Mouse (Mus musculus): ENCODE measurements around the gene Pdzk1. TPM values are rescaled to one million over a fixed set of nuclear protein-coding genes. Genes with fewer than 3 reads are reported as not detected.

The Pdzk1 gene
- total RNA-seq (2021): under 1 TPM in 1 of 2 experiments, not detected in 1; 0.12 TPM
- long read RNA-seq, experiment 1: 0 reads
- long read RNA-seq, experiment 2, partial matches to known transcripts: 0 of 1 reads
- long read RNA-seq, experiment 2, other reads (novel, unspliced or antisense): 1 of 1 reads

DNA sequence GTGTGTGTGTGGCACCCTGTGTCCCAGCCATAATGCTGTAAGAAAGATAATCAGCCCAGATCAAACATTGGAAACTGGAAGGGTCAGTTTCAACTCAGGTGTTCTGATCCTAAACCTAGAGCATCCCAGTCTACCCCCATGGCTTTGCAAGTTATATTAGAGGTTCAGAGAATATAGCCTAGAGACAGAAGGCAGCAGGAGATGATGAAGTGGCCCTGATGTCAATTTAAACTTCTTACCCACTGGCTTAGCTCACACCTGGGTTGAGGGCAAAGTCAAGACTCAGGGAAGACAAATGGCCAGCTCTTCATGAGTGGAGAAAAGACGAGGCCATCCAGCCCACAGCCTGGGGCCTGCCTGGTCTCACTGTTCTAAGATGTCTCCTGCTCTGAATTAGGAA lies at the start of gene Pdzk1, which contains the start of gene Cd160:
Gene Pdzk1, plus strand, starts transcription at position 301 of the 400 bp plus-strand sequence.
Gene Cd160, minus strand, starts transcription at position 368 of the 400 bp plus-strand sequence.
- DNase-seq: no peak
- intact Hi-C loops (cut with DNase I): no loop called here

DNA sequence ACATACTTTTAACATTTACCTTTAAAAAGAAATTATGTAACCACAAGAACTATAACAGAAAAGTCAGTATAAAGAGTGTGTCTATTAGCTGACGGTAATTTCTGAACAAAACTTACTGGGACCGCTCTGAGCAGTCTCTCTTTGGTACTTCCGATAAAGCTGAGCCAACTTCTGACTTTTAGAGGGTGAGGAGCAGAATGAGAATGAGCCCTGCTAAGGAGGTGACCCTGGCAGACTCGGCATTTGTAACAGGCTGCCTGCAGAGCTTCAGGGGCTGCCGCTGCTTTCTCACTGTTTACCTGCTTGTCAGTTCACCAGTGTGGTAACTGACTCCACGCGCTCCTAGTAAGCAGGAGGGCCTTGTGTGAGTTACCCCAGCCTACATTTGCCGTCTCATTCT lies 46.8 kb upstream of the Pdzk1 start:
- intact Hi-C loops (cut with DNase I): no loop called here
- no peak for DNase-seq

GRCm38 (mm10) chr3:96787784-96788183 lies 41.3 kb upstream of the Pdzk1 start:
- intact Hi-C loops (cut with DNase I): no loop called here
- DNase-seq: no peak

DNA sequence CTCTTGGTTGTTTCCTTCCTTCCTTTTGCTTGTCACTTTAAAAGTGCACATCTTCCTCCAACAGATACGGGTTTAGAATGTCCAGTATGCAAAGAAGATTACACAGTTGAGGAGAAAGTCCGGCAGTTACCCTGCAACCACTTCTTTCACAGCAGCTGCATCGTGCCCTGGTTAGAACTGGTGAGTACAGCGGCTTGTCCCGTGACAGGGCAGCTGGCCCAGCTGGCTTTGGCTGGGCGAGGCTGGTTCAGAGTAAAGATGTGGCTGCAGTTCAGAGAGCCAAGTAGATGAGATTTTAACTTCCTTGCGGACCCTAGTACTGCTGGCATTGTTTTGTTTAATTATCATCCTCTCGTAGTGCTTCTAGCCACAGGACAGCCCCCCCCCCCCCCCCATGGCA lies 40.6 kb upstream of the Pdzk1 start:
- intact Hi-C loops (cut with DNase I): no loop called here
- DNase-seq: no peak

GRCm38 (mm10) chr3:96800254-96800653 lies 28.8 kb upstream of the Pdzk1 start:
- intact Hi-C loops (cut with DNase I): no loop called here
- no peak for DNase-seq

DNA sequence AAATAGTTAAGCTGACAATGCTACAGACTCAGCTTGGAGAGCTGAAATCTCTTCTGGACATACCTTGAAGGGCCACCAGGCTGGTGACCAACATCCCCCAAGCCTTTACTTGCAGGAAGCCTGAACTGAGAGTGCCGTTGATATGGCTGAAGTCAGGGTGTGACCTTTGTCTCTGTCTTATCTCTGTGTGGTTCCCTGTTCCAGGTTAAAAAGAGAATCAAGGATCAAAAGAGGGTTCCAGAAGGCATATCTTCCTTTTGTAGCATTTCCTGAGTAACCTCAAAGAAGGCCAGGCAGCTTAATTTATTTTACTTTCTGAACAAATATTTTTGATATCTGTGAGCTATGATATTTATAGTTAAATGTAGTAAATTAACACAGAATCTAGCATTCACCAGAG lies 26.9 kb upstream of the Pdzk1 start:
- DNase-seq: no peak
- intact Hi-C loops (cut with DNase I): no loop called here

DNA sequence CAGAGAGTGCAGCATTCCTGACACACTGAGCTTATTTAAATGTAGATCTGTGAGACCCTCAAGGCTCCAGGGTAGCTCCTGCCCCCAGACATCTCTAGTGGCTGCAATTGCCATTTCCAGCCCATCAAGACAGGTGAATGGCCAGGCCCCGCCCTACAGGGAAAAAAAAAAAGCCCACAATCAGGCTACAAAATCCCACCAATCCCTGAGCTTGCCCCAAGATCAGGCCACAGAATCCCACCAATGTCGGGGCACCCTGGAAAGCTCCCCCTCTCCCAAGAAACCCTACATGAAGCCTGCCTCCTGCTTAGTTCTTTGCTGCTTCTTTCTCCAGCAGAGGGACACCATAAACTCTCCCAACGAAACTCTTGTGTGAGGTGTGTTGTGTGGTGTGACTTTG lies 20.9 kb upstream of the Pdzk1 start:
- intact Hi-C loops (cut with DNase I): no loop called here
- DNase-seq: no peak

DNA sequence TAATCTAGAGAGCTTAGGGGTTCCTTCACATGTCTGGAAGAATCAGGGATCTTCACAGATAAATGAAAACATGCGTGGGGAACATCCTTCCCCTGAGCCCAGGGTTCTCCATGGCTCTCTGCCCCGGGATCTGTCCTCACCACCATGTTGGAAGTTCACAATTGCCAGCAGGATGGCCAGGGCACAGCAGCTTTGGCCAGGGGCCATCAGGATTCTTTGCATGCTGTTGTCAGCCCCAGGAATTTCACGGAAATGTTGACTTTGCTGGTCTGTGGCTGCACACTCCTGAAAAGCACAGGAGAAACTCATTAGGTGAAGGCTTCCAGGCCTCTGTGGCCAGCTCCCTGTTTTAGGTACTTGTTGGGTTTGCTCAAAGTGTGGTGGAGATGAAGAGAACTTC lies 20.4 kb upstream of the Pdzk1 start:
- peak in 1 of 2 experiments; percentile 11 for DNase-seq
- intact Hi-C loops (cut with DNase I): no loop called here

DNA sequence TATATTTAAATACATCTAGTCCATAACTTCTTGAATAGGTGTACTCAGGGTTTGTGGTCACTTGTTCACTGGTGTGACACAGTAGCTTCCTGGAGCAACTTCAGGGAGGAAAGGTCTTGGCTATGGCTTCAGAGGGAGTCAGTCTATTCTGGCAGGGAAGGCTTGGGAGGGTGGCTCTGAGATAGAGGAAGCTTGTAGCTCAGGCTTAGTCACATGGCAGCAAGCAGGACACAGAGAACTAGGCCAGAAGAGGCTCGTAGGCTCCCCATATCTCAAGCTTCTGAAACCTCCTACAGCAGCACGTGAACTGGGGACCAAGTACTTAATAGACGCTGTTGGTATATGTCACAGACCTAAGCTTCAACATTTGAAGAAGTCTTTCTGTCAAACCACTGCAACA lies 17.9 kb upstream of the Pdzk1 start:
- intact Hi-C loops (cut with DNase I): loop anchor here (5.0 kb wide), 1 partner anchor 84 kb away; the partner anchor contains the start of genes Polr3c and Rnf115

DNA sequence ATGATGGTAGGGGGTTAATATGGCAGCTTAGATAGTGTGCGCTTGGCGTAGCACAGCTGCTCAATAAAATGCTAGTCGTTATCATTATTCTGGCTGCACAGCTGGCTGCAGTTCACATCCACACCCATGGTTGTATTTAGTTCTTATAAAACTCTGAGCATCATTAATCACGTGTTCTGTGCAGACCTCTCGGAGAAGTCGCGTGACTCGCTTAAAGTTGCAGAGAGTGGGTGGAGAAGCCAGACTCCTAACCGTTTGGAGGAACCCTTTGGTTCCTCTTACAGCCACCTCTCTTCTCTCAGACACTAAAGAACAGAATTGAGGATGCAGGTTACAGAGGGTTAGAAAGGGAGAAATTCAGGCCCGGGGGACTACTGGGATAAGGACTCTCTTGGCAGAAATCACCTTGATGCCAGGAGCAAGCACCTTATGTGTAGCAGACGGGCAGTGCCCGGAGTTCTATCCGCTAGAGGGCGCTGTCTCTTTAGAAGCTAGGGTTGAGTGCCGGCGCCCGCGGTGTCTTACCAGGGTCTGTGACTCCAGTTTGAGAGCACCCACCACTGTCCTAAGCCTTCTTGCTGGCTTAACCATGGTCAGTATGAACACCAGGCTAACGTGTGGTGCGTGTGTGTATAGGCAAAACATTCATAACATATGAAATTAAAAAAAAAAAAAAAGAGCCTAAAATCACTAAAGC lies 16.5 kb upstream of the Pdzk1 start:
- peak; percentile 78 to 87 for DNase-seq
- intact Hi-C loops (cut with DNase I): loop anchor here (5.0 kb wide), 1 partner anchor 85 kb away; the partner anchor contains the start of genes Polr3c and Rnf115

More for the DNA sequence above, 17.9 kb upstream of the Pdzk1 start:
- peak in 1 of 2 experiments; percentile 11 for DNase-seq

DNA sequence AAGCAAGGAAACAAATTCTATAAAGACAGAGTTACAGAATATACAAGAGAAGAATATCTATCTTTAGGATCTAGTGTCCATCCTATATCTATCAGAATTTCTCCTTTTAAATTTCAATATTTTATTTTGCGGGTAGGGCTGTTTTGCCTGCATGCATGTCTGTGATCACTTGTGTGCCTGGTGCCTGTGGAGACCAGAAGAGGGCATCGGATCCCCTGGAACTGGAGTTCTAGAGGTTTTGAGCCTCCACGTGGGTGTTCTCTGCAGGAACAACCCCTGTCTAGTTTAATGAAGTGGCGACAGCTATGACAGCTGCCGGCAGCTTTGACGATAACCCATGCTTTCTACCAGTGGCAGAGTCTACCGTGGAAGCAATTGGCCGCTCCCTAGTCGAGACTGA lies 16.0 kb upstream of the Pdzk1 start:
- intact Hi-C loops (cut with DNase I): loop anchor here (5.0 kb wide), 1 partner anchor 86 kb away; the partner anchor contains the start of genes Polr3c and Rnf115
- peak; percentile 25 to 51 for DNase-seq

DNA sequence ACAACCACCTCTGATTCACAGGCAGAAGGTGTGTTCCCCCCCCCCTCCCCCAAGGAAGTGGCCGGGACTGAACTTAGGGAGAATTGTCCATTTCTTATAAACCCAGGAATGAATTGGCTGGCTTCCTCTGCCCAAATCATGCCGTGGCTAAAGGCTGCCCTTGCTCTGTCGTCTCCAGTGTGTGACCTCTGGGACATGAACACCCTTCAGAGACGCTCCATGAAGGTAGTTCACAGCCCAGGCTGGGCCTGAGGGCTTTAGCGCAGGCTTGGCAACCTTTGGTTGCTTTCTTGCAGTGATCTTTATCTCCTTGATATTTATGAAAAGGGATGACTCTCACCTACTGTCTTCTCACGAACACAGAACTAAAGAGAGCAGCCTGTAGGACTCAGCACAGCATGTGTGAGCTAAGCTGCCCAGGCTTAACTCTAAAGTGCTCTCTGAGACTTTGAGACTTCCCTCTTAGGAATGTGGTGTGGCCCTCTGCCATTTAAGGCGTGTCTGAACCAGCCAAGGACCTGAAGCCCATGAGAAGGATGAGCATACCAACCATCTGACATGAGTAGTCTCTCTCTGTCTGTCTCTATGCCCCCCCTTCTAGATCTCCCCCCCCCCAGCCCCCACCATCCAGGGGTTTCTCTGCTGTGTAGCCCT lies 15.4 kb upstream of the Pdzk1 start:
- DNase-seq: no peak
- intact Hi-C loops (cut with DNase I): loop anchor here (5.0 kb wide), 1 partner anchor 86 kb away; the partner anchor contains the start of genes Polr3c and Rnf115

- intact Hi-C loops (cut with DNase I): loop anchor here (5.0 kb wide), 1 partner anchor 87 kb away; the partner anchor contains the start of genes Polr3c and Rnf115
- DNase-seq: no peak
Measured at GRCm38 (mm10) chr3:96814342-96814741, 14.7 kb upstream of the Pdzk1 start.

- intact Hi-C loops (cut with DNase I): no loop called here
- no peak for DNase-seq
Measured at GRCm38 (mm10) chr3:96820116-96820915, 8.8 kb upstream of the Pdzk1 start.

DNA sequence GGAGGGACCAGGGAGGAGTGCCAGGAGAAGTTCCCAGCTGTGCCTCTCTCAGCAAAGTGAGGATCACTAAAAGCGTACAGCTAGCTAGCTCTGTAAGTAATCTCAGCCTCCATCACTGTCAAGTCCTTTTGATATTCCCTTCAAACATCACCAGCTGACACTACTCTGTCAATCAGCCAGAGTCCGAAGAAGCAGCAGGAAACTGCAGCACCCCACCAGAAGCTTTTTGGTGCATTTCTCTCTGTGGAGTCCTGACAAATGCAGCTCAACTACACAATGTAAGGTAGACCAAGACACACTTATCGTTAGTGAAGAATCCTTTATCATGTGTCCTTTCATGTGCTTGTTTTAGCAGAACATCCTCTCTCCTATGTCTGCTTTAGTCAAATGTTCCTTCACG lies 7.5 kb upstream of the Pdzk1 start:
- DNase-seq: no peak
- intact Hi-C loops (cut with DNase I): no loop called here

GRCm38 (mm10) chr3:96823701-96824100 lies 5.4 kb upstream of the Pdzk1 start:
- intact Hi-C loops (cut with DNase I): no loop called here

DNA sequence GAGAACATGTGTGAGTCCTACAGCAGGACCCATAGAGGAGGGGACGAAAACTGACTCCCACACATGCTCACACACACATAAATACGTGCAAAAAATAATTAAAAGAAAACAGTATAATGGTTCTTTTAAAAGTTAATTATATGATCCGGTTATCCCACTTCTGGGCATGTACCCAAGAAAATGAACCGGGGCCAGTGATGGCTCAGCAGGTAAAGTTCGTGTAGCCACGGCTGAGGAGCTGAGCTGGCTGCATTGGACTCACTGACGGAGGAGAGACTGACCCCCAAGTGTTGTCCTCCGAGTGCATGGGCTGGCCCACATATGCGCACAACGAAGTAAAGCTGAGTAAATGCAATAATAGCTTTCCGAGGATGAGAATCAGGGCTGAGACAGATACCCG lies 4.5 kb upstream of the Pdzk1 start:
- intact Hi-C loops (cut with DNase I): no loop called here
- no peak for DNase-seq

More at GRCm38 (mm10) chr3:96823701-96824100, 5.4 kb upstream of the Pdzk1 start:
- no peak for DNase-seq

- intact Hi-C loops (cut with DNase I): no loop called here
- DNase-seq: no peak
Measured at GRCm38 (mm10) chr3:96825261-96825660, 3.8 kb upstream of the Pdzk1 start.

DNA sequence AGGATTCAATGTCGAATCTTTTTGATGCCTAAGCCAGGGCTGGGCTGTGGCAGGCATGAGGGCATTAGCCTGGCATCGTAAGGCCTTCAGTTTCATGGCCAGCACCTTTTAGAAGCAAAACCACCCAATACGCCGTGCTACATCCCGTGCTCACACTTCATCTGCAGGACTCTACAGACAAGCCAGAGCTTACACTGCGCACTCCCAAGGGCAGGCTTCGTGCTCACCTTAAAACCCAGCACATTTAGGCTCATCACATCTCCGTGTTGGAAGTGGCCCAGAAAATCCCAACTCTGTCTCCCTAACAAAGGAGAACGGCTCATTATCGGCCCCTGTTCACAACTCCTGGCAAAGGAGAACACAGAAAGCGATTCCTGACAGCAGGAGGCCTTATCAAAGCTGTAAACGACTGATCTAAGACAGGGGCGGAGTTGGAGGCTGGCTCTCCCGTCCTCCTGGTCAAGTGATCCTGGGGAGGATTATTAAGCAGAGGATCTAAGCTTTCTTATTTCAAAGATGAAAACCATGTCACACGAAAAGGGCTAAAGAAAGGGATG lies 698 bp upstream of the Pdzk1 start:
- intact Hi-C loops (cut with DNase I): no loop called here
- DNase-seq: no peak

DNA sequence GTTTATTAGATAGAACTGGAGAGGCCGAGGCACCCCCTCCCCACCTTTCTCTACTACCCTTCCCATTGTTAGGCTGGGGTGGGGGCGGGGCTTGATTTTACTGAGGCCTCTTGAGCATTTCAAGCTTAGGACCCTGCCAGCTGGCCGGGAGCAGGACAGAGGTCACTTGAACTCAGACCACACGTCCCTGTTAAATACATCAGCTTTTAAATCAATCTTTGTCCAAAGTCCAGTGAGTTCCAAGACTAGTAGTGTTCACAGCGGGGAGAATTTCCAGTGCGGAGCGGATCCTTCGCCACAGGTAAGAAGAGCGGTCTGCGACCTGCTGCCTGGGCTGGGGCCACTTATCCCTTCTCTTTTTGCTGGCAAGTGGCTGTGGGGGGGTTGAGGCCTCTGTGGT lies 772 bp downstream of the Pdzk1 start:
- DNase-seq: no peak
- intact Hi-C loops (cut with DNase I): no loop called here

All from heart, postnatal 14 days (tissue).